Mouse (Mus musculus) gastrocnemius, adult 8-10 months (tissue): Measurements from ENCODE around the gene Hbb-bs. TPM values are rescaled to one million over a fixed set of nuclear protein-coding genes. Genes with fewer than 3 reads are reported as not detected.
"Not testable (repeated sequence)": the region's sequence is repeated elsewhere in the genome, so short reads cannot be mapped to it uniquely, and the experiment has no call there.

Source experiments
- DNase-seq, 2 experiments: peaks; one replicate each; pipeline ENCODE4 v3.0.0; 2022; ENCODE audit warnings: low spot score in 2 of 2
- total RNA-seq, 4 experiments: library from RNA; stranded (reverse); gene quantifications; 2 replicates each; pipeline ENCODE4 v1.2.4; 2022

The Hbb-bs gene
- total RNA-seq, 4 experiments from 2014 or later, result 150 to 315 (median 224) TPM

DNA sequence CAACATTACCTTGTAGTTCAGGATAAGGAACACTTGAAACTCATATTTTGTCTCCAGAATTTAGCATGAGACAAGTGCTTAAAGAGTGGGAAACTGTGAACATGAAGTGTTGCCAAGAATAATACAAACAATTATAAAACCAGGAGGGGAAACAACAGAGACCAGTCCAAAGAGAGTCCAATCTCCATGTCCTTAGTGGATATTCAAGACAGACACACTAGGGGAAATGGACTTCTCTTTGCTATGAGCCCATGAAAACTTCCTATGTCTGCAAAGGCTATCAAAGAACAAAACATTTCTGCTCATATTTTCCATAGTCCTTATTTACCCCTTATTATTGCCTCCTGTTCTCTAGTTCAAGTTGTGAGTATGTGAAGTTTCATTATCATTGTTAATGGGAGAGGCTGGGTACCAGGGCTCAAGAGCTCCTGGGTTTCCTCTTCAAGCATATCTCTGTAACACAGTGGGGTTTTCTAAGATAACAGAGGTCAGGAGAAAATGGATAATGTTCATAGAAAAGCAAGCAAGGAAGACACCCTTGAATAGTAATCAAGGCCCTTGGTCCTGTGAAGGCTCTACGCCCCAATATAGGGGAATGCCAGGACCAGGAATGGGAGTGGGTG, 16.6 kb downstream of the Hbb-bs start:
- no peak for DNase-seq

GRCm38 (mm10) chr7:103810746-103811145, 17.1 kb downstream of the Hbb-bs start:
- no peak for DNase-seq

DNA sequence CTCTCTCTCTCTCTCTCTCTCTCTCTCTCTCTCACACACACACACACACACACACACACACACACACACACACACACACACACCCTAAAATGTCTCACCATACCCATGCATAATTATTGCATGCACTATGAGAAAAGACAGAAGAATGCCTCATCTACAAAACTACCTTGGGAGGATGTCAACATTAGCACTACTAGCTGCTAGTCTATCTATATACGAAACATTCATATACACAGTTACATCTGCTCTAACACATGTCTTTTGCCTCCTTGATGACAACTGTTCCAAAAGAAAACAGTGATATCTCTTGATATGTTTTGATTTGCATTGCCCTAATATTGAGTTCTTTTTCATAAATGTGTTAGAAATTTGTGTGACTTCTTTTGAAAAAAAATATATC, 17.6 kb downstream of the Hbb-bs start:
- DNase-seq, result no peak

DNA sequence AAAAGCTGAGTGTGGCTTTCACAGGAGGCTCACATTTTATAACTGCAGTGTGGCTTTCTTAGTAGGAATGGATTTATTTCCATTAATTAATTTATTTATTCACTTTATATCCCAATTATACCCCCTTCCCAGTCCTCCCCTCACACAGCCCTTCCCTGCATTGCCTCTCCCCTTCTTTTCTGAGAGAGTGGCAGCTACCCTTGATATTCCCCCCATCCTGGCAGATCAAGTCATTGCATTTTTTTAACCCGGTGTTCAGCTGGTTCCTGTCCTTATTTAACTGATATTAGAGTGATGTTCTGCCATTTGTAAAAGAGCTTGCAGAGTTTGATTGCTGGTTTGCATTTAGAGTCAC, 18.1 kb downstream of the Hbb-bs start:
- DNase-seq, result no peak

DNA sequence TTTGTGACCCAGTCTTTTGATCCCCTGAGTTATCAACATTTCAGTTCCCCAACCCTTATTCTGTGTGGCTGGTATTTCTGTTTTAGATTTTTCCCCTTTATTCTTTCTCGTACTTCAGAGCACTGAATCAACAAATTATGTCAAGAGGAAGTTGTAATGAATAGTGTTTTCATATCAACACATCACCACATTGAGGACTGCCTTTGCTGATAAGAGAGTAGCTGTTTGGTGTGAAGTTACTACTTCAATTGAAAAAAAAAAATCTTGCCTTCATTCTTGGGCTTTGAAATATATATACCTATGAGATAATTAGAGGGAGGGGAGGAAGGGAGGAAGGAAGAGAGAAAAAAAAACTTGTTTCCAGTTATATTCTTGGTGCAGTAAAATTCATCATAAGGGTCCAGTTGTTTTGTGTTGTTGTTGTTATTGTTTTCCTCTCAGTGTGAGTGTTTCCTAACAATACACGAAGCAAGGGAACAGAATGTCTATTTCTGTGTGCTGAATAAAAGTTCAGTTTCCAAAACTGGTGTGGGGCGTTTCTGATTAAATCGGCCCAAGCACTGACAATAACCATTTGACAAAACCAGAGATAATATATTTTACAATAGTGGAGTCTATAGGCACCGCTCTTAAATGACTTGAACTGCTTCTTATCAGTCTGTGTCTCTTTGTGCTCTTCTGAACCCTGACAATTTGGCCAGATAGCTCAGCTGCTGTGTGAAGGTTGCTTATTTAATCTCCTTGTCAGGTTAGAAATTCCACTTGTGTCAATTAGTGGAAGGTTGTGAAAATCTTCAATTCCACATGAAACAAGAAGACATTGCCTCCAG, 18.7 kb downstream of the Hbb-bs start:
- DNase-seq, result no peak

GRCm38 (mm10) chr7:103808120-103808519, 19.8 kb downstream of the Hbb-bs start:
- DNase-seq, result not testable (repeated sequence)

GRCm38 (mm10) chr7:103806856-103807255, 21.0 kb downstream of the Hbb-bs start:
- no peak for DNase-seq

GRCm38 (mm10) chr7:103792669-103793388, 35.1 kb downstream of the Hbb-bs start:
- no peak for DNase-seq

- no peak for DNase-seq
Measured at GRCm38 (mm10) chr7:103791721-103792120, 36.2 kb downstream of the Hbb-bs start, which contains the start of gene Olfr67. Gene Olfr67, minus strand, starts transcription at chr7:103791821.

DNA sequence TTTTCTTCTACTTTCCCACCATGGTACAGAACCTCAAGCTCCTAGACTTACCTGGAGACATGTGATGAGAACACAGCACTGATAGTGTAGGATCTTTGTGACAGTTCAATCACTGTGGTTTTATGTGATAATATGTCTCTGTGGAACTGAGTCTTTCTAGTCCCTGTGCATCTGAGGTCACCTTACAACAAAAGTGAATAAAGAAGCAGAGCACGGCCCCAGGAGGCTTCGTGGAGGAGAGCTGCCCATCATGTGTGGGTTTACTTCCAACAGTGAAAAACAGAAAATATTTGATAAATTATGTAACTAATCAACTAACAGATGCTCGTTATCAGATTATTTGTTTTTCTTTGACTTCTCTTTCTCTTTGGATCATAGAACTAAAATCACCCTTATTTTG, 48.3 kb downstream of the Hbb-bs start, which contains the start of gene Olfr68:
TSS of gene Olfr68 (minus strand) at position 101 of the 400 bp plus-strand sequence.
- no peak for DNase-seq

- DNase-seq, result not testable (repeated sequence)
Measured at GRCm38 (mm10) chr7:103777652-103778051, 50.2 kb downstream of the Hbb-bs start.

Other genes starting within 250 kb of the Hbb-bs start
- gene Olfr618, start 238.0 kb downstream of the Hbb-bs start, total RNA-seq, result not detected
- gene Olfr619, start 227.5 kb downstream of the Hbb-bs start, total RNA-seq, result not detected
- not detected for gene Olfr620, start 215.6 kb downstream of the Hbb-bs start, total RNA-seq
- not detected for gene Olfr622, start 185.4 kb downstream of the Hbb-bs start, total RNA-seq
- gene Olfr623, start 164.4 kb downstream of the Hbb-bs start, total RNA-seq, result not detected
- not detected for gene Olfr624, start 156.9 kb downstream of the Hbb-bs start, total RNA-seq
- not detected for gene Olfr625-ps1, start 145.4 kb downstream of the Hbb-bs start, total RNA-seq
- gene Olfr243, start 113.4 kb downstream of the Hbb-bs start, total RNA-seq, result not detected
- gene Olfr628, start 97.7 kb downstream of the Hbb-bs start, total RNA-seq, result not detected
- gene Olfr629, start 83.2 kb downstream of the Hbb-bs start, total RNA-seq, result not detected
- not detected for gene Olfr630, start 70.8 kb downstream of the Hbb-bs start, total RNA-seq
- not detected for gene Olfr69, start 56.5 kb downstream of the Hbb-bs start, total RNA-seq
- gene Olfr68, start 48.4 kb downstream of the Hbb-bs start, total RNA-seq, result not detected
- gene Olfr67, start 36.3 kb downstream of the Hbb-bs start, total RNA-seq, result not detected
- gene Hbb-bt, start 14.1 kb downstream of the Hbb-bs start, total RNA-seq, result 10 to 100 TPM; 11.6 to 30.4 (median 18.8) TPM
- not detected for gene Hbb-bh2, start 12.4 kb upstream of the Hbb-bs start, total RNA-seq
- not detected for gene Hbb-bh1, start 15.1 kb upstream of the Hbb-bs start, total RNA-seq
- gene Hbb-y, start 25.1 kb upstream of the Hbb-bs start, total RNA-seq, result not detected
- gene Olfr66, start 58.2 kb upstream of the Hbb-bs start, total RNA-seq, result not detected
- gene Olfr64, start 66.4 kb upstream of the Hbb-bs start, total RNA-seq, result not detected
- not detected for gene Olfr65, start 75.4 kb upstream of the Hbb-bs start, total RNA-seq
- gene Olfr631, start 100.7 kb upstream of the Hbb-bs start, total RNA-seq, result not detected
- not detected for gene Olfr632, start 106.3 kb upstream of the Hbb-bs start, total RNA-seq
- not detected for gene Olfr633, start 116.3 kb upstream of the Hbb-bs start, total RNA-seq
- not detected for gene Olfr635, start 143.1 kb upstream of the Hbb-bs start, total RNA-seq
- not detected for gene Olfr638, start 170.7 kb upstream of the Hbb-bs start, total RNA-seq
- gene Olfr639, start 189.2 kb upstream of the Hbb-bs start, total RNA-seq, result not detected
- not detected for gene Olfr640, start 197.5 kb upstream of the Hbb-bs start, total RNA-seq
- gene Olfr641, start 207.3 kb upstream of the Hbb-bs start, total RNA-seq, result not detected
- not detected for gene Olfr642, start 224.6 kb upstream of the Hbb-bs start, total RNA-seq
- gene 4930516K23Rik, start 233.3 kb upstream of the Hbb-bs start, total RNA-seq, result not detected
- gene Olfr644, start 243.8 kb upstream of the Hbb-bs start, total RNA-seq, result not detected